Mouse (Mus musculus): ENCODE data around the gene Hist1h4c. TPM values are rescaled to one million over a fixed set of nuclear protein-coding genes. Genes with fewer than 3 reads are reported as not detected.
"Not testable (repeated sequence)": the region's sequence is repeated elsewhere in the genome, so short reads cannot be mapped to it uniquely, and the experiment has no call there.

The Hist1h4c gene
- polyA plus RNA-seq, 1 experiment from 2014 or later: 11.2 TPM

- Histone ChIP-seq H3K9me3 (ENCODE audit: low read depth, low read length) (no peaks in the 10 kb centered on the region), H3K4me1 (ENCODE audit: insufficient read depth) (0 out of 2 replicates have a peak, but pooled peaks cover under 1% of the 10 kb centered on the region), H3K27ac (ENCODE audit: low read depth) (no peak overlapping the region), H3K4me2 (no peak overlapping the region), H3K36me3 (ENCODE audit: insufficient read depth) (no peaks in the 10 kb centered on the region), H3K4me3 (ENCODE audit: low read depth, low read length) (no peak overlapping the region), H3K27me3 (ENCODE audit: insufficient read depth, low read length) (no peaks in the 10 kb centered on the region), H3K9ac (no peak overlapping the region)
- no peak for TF ChIP-seq CTCF (IDR thresholded peaks at IDR 0.05; ENCODE audit: low read depth)
- DNase-seq (no peak), ATAC-seq (ENCODE audit: insufficient read depth) (no peak)
- 93% methylated on average over 9 of the region's 9 CpGs for WGBS
These were observed 30.9 kb upstream of the Hist1h4c start for GRCm38 (mm10) chr13:23729192-23729525.

- Histone ChIP-seq H3K9ac (no peak overlapping the region), H3K36me3 (ENCODE audit: insufficient read depth) (no peaks in the 10 kb centered on the region), H3K27me3 (ENCODE audit: insufficient read depth, low read length) (no peaks in the 10 kb centered on the region), H3K4me3 (ENCODE audit: low read depth, low read length) (no peak overlapping the region), H3K9me3 (ENCODE audit: low read depth, low read length) (no peaks in the 10 kb centered on the region), H3K4me1 (ENCODE audit: insufficient read depth) (0 out of 2 replicates have a peak, but pooled peaks cover 4% of the 10 kb centered on the region), H3K27ac (ENCODE audit: low read depth) (no peak overlapping the region), H3K4me2 (no peak overlapping the region)
- no peak for ATAC-seq (ENCODE audit: insufficient read depth)
- 85% methylated on average over 18 of the region's 18 CpGs for WGBS
- no peak for TF ChIP-seq CTCF (IDR thresholded peaks at IDR 0.05; ENCODE audit: low read depth)
- no peak for DNase-seq
These were observed 30.4 kb upstream of the Hist1h4c start for GRCm38 (mm10) chr13:23728472-23729191.

- H3K9ac ChIP-seq: no peak overlapping the region
- no peak overlapping the region for H3K4me2 ChIP-seq
- TF ChIP-seq CTCF (IDR thresholded peaks at IDR 0.05; ENCODE audit: low read depth): no peak
- H3K27ac ChIP-seq (ENCODE audit: low read depth): no peak overlapping the region
- 83% methylated on average over 1 of the region's 1 CpGs for WGBS
- 0 out of 2 replicates have a peak, but pooled peaks cover 4% of the 10 kb centered on the region for H3K4me1 ChIP-seq (ENCODE audit: insufficient read depth)
- no peaks in the 10 kb centered on the region for H3K27me3 ChIP-seq (ENCODE audit: insufficient read depth, low read length)
- no peaks in the 10 kb centered on the region for H3K36me3 ChIP-seq (ENCODE audit: insufficient read depth)
- ATAC-seq (ENCODE audit: insufficient read depth) (no peak), DNase-seq (no peak)
- H3K9me3 ChIP-seq (ENCODE audit: low read depth, low read length): no peaks in the 10 kb centered on the region
- H3K4me3 ChIP-seq (ENCODE audit: low read depth, low read length): no peak overlapping the region
These were observed 27.0 kb upstream of the Hist1h4c start for GRCm38 (mm10) chr13:23725213-23725612.

- H3K4me2 ChIP-seq: no peak overlapping the region
- no peaks in the 10 kb centered on the region; the same call in 1 of the 2 replicates for H3K9me3 ChIP-seq (ENCODE audit: low read depth, low read length)
- ATAC-seq (ENCODE audit: insufficient read depth) (no peak; the same call in 1 of the 2 replicates), DNase-seq (no peak)
- no peak overlapping the region for H3K4me3 ChIP-seq (ENCODE audit: low read depth, low read length)
- no peaks in the 10 kb centered on the region for H3K27me3 ChIP-seq (ENCODE audit: insufficient read depth, low read length)
- no peak for TF ChIP-seq CTCF (IDR thresholded peaks at IDR 0.05; ENCODE audit: low read depth)
- H3K9ac ChIP-seq: no peak overlapping the region
- 48% methylated on average over 4 of the region's 4 CpGs for WGBS
- no peak overlapping the region for H3K27ac ChIP-seq (ENCODE audit: low read depth)
- H3K4me1 ChIP-seq (ENCODE audit: insufficient read depth): 0 out of 2 replicates have a peak, but pooled peaks cover 4% of the 10 kb centered on the region
- no peaks in the 10 kb centered on the region for H3K36me3 ChIP-seq (ENCODE audit: insufficient read depth)
These were observed 26.0 kb upstream of the Hist1h4c start for GRCm38 (mm10) chr13:23724239-23724638.

- not testable (repeated sequence) for H3K27me3 ChIP-seq (ENCODE audit: insufficient read depth, low read length); H3K9ac ChIP-seq; DNase-seq; H3K27ac ChIP-seq (ENCODE audit: low read depth); H3K9me3 ChIP-seq (ENCODE audit: low read depth, low read length); H3K4me2 ChIP-seq; H3K36me3 ChIP-seq (ENCODE audit: insufficient read depth); ATAC-seq (ENCODE audit: insufficient read depth); H3K4me1 ChIP-seq (ENCODE audit: insufficient read depth); H3K4me3 ChIP-seq (ENCODE audit: low read depth, low read length)
- WGBS: 6% methylated on average over 2 of the region's 2 CpGs
These were observed 19.5 kb upstream of the Hist1h4c start for GRCm38 (mm10) chr13:23717593-23718245.

- no peak overlapping the region for H3K4me3 ChIP-seq (ENCODE audit: low read depth, low read length)
- ATAC-seq (ENCODE audit: insufficient read depth) (no peak), DNase-seq (no peak)
- H3K9ac ChIP-seq: no peak overlapping the region
- H3K4me1 ChIP-seq (ENCODE audit: insufficient read depth): no peaks in the 10 kb centered on the region
- 39% methylated on average over 11 of the region's 11 CpGs for whole genome bisulfite sequencing
- TF ChIP-seq CTCF (IDR thresholded peaks at IDR 0.05; ENCODE audit: low read depth): no peak
- H3K27me3 ChIP-seq (ENCODE audit: insufficient read depth, low read length): no peaks in the 10 kb centered on the region
- no peak overlapping the region for H3K4me2 ChIP-seq
- no peaks in the 10 kb centered on the region; the same call in 1 of the 2 replicates for H3K9me3 ChIP-seq (ENCODE audit: low read depth, low read length)
- no peak overlapping the region for H3K27ac ChIP-seq (ENCODE audit: low read depth)
- no peaks in the 10 kb centered on the region for H3K36me3 ChIP-seq (ENCODE audit: insufficient read depth)
These were observed 18.9 kb upstream of the Hist1h4c start for GRCm38 (mm10) chr13:23717176-23717575.

- Histone ChIP-seq H3K9me3 (ENCODE audit: low read depth, low read length) (no peaks in the 10 kb centered on the region; the same call in 1 of the 2 replicates), H3K4me2 (no peak overlapping the region), H3K36me3 (ENCODE audit: insufficient read depth) (no peaks in the 10 kb centered on the region), H3K27ac (ENCODE audit: low read depth) (no peak overlapping the region), H3K4me1 (ENCODE audit: insufficient read depth) (no peaks in the 10 kb centered on the region), H3K4me3 (ENCODE audit: low read depth, low read length) (no peak overlapping the region), H3K9ac (no peak overlapping the region), H3K27me3 (ENCODE audit: insufficient read depth, low read length) (no peaks in the 10 kb centered on the region)
- TF ChIP-seq CTCF (IDR thresholded peaks at IDR 0.05; ENCODE audit: low read depth): no peak
- no peak for ATAC-seq (ENCODE audit: insufficient read depth)
- no peak for DNase-seq
- WGBS: 84% methylated on average over 5 of the region's 5 CpGs
These were observed 18.2 kb upstream of the Hist1h4c start for GRCm38 (mm10) chr13:23716261-23717042.

All from lung, embryonic 14.5 days (tissue).